Mouse (Mus musculus): ENCODE data around the gene Dnm3. TPM values are rescaled to one million over a fixed set of nuclear protein-coding genes. Genes with fewer than 3 reads are reported as not detected.

Dnm3 gene
- polyA plus RNA-seq, 1 experiment from 2014 or later, result 2.8 TPM

DNA sequence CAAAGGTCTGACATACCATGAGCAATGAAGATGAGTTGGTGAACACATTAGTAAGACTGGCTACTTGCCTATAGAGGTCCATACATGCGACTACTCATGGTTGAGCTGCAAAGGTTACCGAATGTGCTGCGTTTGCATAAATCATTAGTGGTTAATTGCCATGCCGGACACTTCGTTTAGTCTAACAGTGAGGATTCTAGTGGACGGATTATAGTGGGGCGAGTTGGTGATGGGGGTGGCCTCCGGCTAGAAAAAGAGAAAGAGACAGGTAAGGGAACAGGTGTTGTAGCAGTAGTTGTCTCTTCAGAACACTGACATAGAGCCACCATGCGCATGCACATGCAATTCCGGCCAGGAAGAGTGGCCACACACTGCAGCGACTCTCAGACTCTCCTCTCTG, 486.0 kb downstream of the Dnm3 start:
- H3K9me3 ChIP-seq (ENCODE audit: control insufficient read depth, low read length), result no peaks in the 10 kb centered on the region
- H3K36me3 ChIP-seq (ENCODE audit: control insufficient read depth, insufficient read depth, low read length), result no peaks in the 10 kb centered on the region
- H3K27me3 ChIP-seq (ENCODE audit: control insufficient read depth, insufficient read depth, low read depth, low read length), result no peaks in the 10 kb centered on the region
- H3K27ac ChIP-seq (ENCODE audit: low read length), result no peak overlapping the region
- H3K9ac ChIP-seq (ENCODE audit: low read length), result no peak overlapping the region
- 92% methylated on average over 11 of the region's 11 CpGs for WGBS
- ATAC-seq (ENCODE audit: low read depth), result no peak
- H3K4me1 ChIP-seq (replicated peaks; ENCODE audit: control insufficient read depth, insufficient read depth, low read length), result no peaks in the 10 kb centered on the region
- no peak overlapping the region for H3K4me3 ChIP-seq (ENCODE audit: low read length)
- H3K4me2 ChIP-seq (ENCODE audit: low read depth, low read length), result no peak overlapping the region

- H3K4me1 ChIP-seq (replicated peaks; ENCODE audit: control insufficient read depth, insufficient read depth, low read length), result no peaks in the 10 kb centered on the region
- H3K9ac ChIP-seq (ENCODE audit: low read length), result no peak overlapping the region
- 63% methylated on average over 10 of the region's 10 CpGs for WGBS
- H3K27ac ChIP-seq (ENCODE audit: low read length), result no peak overlapping the region
- no peak overlapping the region for H3K4me2 ChIP-seq (ENCODE audit: low read depth, low read length)
- H3K9me3 ChIP-seq (ENCODE audit: control insufficient read depth, low read length), result no peaks in the 10 kb centered on the region
- no peak for ATAC-seq (ENCODE audit: low read depth)
- no peaks in the 10 kb centered on the region for H3K36me3 ChIP-seq (ENCODE audit: control insufficient read depth, insufficient read depth, low read length)
- H3K27me3 ChIP-seq (ENCODE audit: control insufficient read depth, insufficient read depth, low read depth, low read length), result no peaks in the 10 kb centered on the region
- H3K4me3 ChIP-seq (ENCODE audit: low read length), result no peak overlapping the region
These were observed 486.9 kb downstream of the Dnm3 start for GRCm38 (mm10) chr1:161990684-161991578.

DNA sequence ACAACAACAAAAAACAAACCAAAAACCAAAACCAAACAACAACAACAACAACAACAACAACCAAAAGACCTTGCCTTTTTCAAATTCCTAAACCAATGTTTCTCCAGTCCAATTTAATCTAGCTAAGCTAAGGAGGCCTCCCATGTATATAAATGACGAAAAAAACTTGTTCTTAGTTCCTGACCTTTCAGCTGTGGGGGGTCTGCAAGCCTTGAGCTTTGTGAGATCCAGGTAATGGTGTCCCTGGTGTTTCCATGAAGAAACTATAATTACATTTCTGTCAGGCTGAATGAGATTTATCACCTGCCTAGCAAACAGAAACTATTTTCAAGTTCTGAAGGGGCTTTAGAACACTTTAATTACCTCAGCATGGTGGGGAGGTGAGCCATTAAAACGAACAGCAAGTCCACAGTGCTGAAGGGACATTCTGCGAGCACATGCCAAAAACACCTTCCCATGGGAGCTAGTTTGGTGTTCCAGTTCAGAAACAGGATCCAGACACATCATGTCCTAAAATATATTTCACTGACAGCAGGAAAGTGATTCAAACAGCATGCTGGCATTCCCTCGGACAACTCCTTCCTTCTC, 493.8 kb downstream of the Dnm3 start:
- 35% methylated on average over 4 of the region's 4 CpGs for WGBS
- Histone ChIP-seq H3K4me2 (ENCODE audit: low read depth, low read length) (no peak overlapping the region), H3K9me3 (ENCODE audit: control insufficient read depth, low read length) (no peaks in the 10 kb centered on the region), H3K9ac (ENCODE audit: low read length) (no peak overlapping the region), H3K4me1 (replicated peaks; ENCODE audit: control insufficient read depth, insufficient read depth, low read length) (no peaks in the 10 kb centered on the region), H3K27ac (ENCODE audit: low read length) (no peak overlapping the region), H3K36me3 (ENCODE audit: control insufficient read depth, insufficient read depth, low read length) (no peaks in the 10 kb centered on the region), H3K4me3 (ENCODE audit: low read length) (no peak overlapping the region), H3K27me3 (ENCODE audit: control insufficient read depth, insufficient read depth, low read depth, low read length) (no peaks in the 10 kb centered on the region)
- no peak for ATAC-seq (ENCODE audit: low read depth)

DNA sequence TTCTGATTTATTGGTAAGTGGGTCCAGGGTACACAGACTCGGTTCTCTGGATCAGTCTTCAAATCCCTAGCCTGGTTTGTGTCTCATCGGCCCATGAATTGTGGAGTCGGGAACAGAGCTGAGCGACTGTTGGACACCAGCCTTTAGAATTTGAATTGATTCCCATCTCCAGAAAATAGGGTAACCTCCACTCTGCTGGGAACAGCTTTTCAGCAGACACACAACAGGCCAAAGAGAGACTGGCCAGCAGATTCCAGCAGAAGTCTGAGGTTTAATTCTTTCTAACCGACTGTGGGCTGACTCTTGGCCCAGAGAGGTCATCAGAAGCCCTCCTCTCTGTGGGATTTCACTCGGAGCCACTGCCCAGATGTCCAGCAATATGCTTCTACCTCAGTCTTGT, 494.4 kb downstream of the Dnm3 start:
- 67% methylated on average over 6 of the region's 6 CpGs for WGBS
- Histone ChIP-seq H3K9me3 (ENCODE audit: control insufficient read depth, low read length) (no peaks in the 10 kb centered on the region), H3K27ac (ENCODE audit: low read length) (no peak overlapping the region), H3K9ac (ENCODE audit: low read length) (no peak overlapping the region), H3K4me3 (ENCODE audit: low read length) (no peak overlapping the region), H3K4me2 (ENCODE audit: low read depth, low read length) (no peak overlapping the region), H3K27me3 (ENCODE audit: control insufficient read depth, insufficient read depth, low read depth, low read length) (no peaks in the 10 kb centered on the region), H3K36me3 (ENCODE audit: control insufficient read depth, insufficient read depth, low read length) (no peaks in the 10 kb centered on the region), H3K4me1 (replicated peaks; ENCODE audit: control insufficient read depth, insufficient read depth, low read length) (no peaks in the 10 kb centered on the region)
- no peak for ATAC-seq (ENCODE audit: low read depth)

DNA sequence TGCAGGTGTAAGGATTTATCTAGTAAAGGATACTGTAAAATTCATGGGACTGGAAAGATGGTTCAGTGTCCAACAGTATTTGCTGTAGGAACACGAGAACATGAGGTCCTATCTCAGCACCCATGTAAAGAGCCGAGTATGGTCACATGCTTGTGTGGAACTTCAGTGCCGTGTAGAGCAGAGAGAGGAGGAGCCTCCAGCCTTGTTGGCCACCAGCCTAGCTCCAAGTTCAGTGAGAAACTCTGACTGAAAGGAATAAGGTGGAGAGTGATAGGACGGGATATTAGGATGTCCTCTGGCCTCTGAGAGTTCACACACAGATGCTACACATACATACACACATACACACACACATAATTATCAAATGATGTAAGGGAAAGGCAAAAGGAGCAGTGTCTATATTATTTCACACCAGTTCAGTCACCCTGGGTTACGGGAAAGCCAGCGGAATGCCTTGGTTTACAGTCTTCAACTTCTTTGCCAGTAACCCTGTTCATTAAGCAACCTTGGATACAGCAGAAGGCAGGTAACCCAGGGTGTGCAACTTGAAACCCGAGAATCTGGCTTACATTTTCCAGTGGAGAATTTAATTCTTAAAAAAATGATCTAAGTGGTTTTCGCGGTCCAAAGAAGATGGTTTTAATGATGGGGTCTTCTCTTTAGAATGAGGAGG, 497.1 kb downstream of the Dnm3 start:
- Histone ChIP-seq H3K9me3 (ENCODE audit: control insufficient read depth, low read length) (no peaks in the 10 kb centered on the region), H3K4me1 (replicated peaks; ENCODE audit: control insufficient read depth, insufficient read depth, low read length) (peaks cover 13% of the 10 kb centered on the region), H3K4me3 (ENCODE audit: low read length) (no peak overlapping the region), H3K36me3 (ENCODE audit: control insufficient read depth, insufficient read depth, low read length) (no peaks in the 10 kb centered on the region), H3K27ac (ENCODE audit: low read length) (no peak overlapping the region), H3K27me3 (ENCODE audit: control insufficient read depth, insufficient read depth, low read depth, low read length) (no peaks in the 10 kb centered on the region), H3K9ac (ENCODE audit: low read length) (no peak overlapping the region), H3K4me2 (ENCODE audit: low read depth, low read length) (no peak overlapping the region)
- no peak for ATAC-seq (ENCODE audit: low read depth)
- WGBS, result 72% methylated on average over 9 of the region's 9 CpGs

DNA sequence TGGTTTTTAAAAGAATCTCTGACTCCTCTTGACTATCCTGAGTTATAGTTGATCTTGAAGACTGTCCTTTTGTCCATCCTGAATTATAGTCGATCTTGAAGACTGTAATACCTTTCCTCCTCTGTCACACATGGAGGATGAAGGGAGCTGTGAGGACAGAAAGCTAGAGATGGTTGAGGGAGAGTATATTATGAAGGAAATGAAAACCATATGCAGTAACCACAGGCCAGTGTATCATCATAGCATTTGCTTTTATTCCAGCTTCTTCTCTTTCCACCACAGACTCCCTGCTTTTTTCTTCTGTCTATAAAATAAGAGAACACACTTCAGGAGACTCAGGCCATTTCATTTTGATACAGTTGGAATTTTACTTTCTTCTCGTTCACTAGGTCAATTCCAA, 497.8 kb downstream of the Dnm3 start:
- H3K27me3 ChIP-seq (ENCODE audit: control insufficient read depth, insufficient read depth, low read depth, low read length), result no peaks in the 10 kb centered on the region
- ATAC-seq (ENCODE audit: low read depth), result no peak
- H3K4me1 ChIP-seq (replicated peaks; ENCODE audit: control insufficient read depth, insufficient read depth, low read length), result peaks cover 17% of the 10 kb centered on the region
- no peak overlapping the region for H3K4me2 ChIP-seq (ENCODE audit: low read depth, low read length)
- no peak overlapping the region for H3K27ac ChIP-seq (ENCODE audit: low read length)
- H3K9ac ChIP-seq (ENCODE audit: low read length), result no peak overlapping the region
- no peak overlapping the region for H3K4me3 ChIP-seq (ENCODE audit: low read length)
- WGBS, result 82% methylated on average over 2 of the region's 2 CpGs
- no peaks in the 10 kb centered on the region for H3K36me3 ChIP-seq (ENCODE audit: control insufficient read depth, insufficient read depth, low read length)
- no peaks in the 10 kb centered on the region for H3K9me3 ChIP-seq (ENCODE audit: control insufficient read depth, low read length)

DNA sequence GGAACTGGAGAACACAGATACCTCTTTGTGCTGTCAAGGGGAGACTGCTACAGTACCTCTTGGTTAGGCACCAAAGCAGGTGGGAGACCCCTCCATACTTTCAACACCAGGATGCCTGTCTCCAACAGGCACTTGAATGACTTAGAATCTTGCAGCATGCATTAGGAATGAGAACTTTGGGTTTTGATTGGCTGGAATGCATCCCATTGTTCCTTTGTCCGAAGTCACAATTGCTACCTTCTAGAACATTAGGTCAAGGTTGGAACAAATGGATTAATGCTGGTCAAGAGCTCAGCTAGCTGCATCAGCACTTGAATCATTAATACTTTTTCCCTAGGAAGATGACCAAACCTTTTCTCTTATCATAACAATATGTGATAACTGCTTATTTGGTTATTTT, 498.3 kb downstream of the Dnm3 start, which contains the start of gene 4930558K02Rik:
4930558K02Rik (minus strand) TSS at position 101 of the 400 bp plus-strand sequence.
- Histone ChIP-seq H3K9me3 (ENCODE audit: control insufficient read depth, low read length) (no peaks in the 10 kb centered on the region), H3K9ac (ENCODE audit: low read length) (no peak within 1 kb of the TSS), H3K4me3 (ENCODE audit: low read length) (no peak within 1 kb of the TSS), H3K4me1 (replicated peaks; ENCODE audit: control insufficient read depth, insufficient read depth, low read length) (peaks cover 18% of the 10 kb centered on the region), H3K36me3 (ENCODE audit: control insufficient read depth, insufficient read depth, low read length) (no peaks in the 10 kb centered on the region), H3K4me2 (ENCODE audit: low read depth, low read length) (no peak within 1 kb of the TSS), H3K27ac (ENCODE audit: low read length) (no peak within 1 kb of the TSS), H3K27me3 (ENCODE audit: control insufficient read depth, insufficient read depth, low read depth, low read length) (no peaks in the 10 kb centered on the region)
- ATAC-seq (ENCODE audit: low read depth), result no peak
- WGBS, result 77% methylated on average over 1 of the region's 1 CpGs

GRCm38 (mm10) chr1:161978173-161978700, 499.6 kb downstream of the Dnm3 start:
- H3K27ac ChIP-seq (ENCODE audit: low read length), result no peak overlapping the region
- no peak for ATAC-seq (ENCODE audit: low read depth)
- no peak overlapping the region for H3K4me3 ChIP-seq (ENCODE audit: low read length)
- H3K4me1 ChIP-seq (replicated peaks; ENCODE audit: control insufficient read depth, insufficient read depth, low read length), result peaks cover 23% of the 10 kb centered on the region
- H3K9me3 ChIP-seq (ENCODE audit: control insufficient read depth, low read length), result no peaks in the 10 kb centered on the region
- no peaks in the 10 kb centered on the region for H3K27me3 ChIP-seq (ENCODE audit: control insufficient read depth, insufficient read depth, low read depth, low read length)
- WGBS, result 82% methylated on average over 5 of the region's 5 CpGs
- no peaks in the 10 kb centered on the region for H3K36me3 ChIP-seq (ENCODE audit: control insufficient read depth, insufficient read depth, low read length)
- no peak overlapping the region for H3K4me2 ChIP-seq (ENCODE audit: low read depth, low read length)
- no peak overlapping the region for H3K9ac ChIP-seq (ENCODE audit: low read length)

DNA sequence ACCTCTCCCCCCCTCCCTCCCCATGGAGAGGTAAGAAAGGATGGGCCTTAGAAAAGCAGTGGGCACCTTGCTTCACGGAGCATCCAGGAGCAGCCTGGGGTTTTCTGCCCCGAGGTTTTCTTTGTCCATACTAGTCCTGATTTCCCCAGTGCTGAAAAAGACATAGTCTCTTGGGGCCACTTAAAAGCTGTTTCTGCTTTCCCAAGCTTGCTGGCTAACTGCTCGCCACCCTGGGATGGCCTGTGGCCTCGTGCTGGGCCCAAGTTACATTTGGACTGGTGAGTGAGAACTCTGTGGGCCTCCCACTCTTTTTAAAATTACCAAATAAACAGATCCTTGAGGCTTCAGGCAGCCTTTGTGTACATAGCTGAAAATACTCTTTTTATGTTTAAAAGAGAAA, 500.5 kb downstream of the Dnm3 start:
- H3K9me3 ChIP-seq (ENCODE audit: control insufficient read depth, low read length), result no peaks in the 10 kb centered on the region
- no peak overlapping the region for H3K4me3 ChIP-seq (ENCODE audit: low read length)
- no peaks in the 10 kb centered on the region for H3K36me3 ChIP-seq (ENCODE audit: control insufficient read depth, insufficient read depth, low read length)
- no peak for ATAC-seq (ENCODE audit: low read depth)
- H3K4me2 ChIP-seq (ENCODE audit: low read depth, low read length), result no peak overlapping the region
- H3K9ac ChIP-seq (ENCODE audit: low read length), result no peak overlapping the region
- H3K4me1 ChIP-seq (replicated peaks; ENCODE audit: control insufficient read depth, insufficient read depth, low read length), result peaks cover 23% of the 10 kb centered on the region
- no peak overlapping the region for H3K27ac ChIP-seq (ENCODE audit: low read length)
- 56% methylated on average over 4 of the region's 4 CpGs for WGBS
- no peaks in the 10 kb centered on the region for H3K27me3 ChIP-seq (ENCODE audit: control insufficient read depth, insufficient read depth, low read depth, low read length)
